Mouse (Mus musculus) forebrain, embryonic 10.5 days (tissue): ENCODE data around the gene Cdh7. TPM values are rescaled to one million over a fixed set of nuclear protein-coding genes. Genes with fewer than 3 reads are reported as not detected.
A peak's percentile ranks its signal among the peaks of the same experiment; 100 is the strongest.

Experiments used
- DNase-seq: peaks from one replicate; pipeline ENCODE4 v3.0.0-alpha.2; 2017; ENCODE audit warnings: low spot score; ENCODE audit errors: extremely low spot score
- H3K27ac ChIP-seq: fragments of 300-500 bp; sonication (generic); 2 replicates; pipeline ENCODE4 v1.5.1; 2016; ENCODE audit warnings: mild to moderate bottlenecking
- H3K27me3 ChIP-seq: fragments of 300-500 bp; sonication (generic); 2 replicates; pipeline ENCODE4 v1.6.1; 2016; ENCODE audit warnings: mild to moderate bottlenecking; ENCODE audit not compliant: poor library complexity, severe bottlenecking
- H3K36me3 ChIP-seq: fragments of 300-500 bp; sonication (generic); replicated peaks from 2 replicates; pipeline ENCODE4 v1.6.1; 2016; ENCODE audit warnings: mild to moderate bottlenecking, moderate library complexity
- H3K4me1 ChIP-seq: fragments of 300-500 bp; sonication (generic); 2 replicates; pipeline ENCODE4 v1.6.1; 2016
- H3K4me3 ChIP-seq: fragments of 300-500 bp; sonication (generic); 2 replicates; pipeline ENCODE4 v1.5.1; 2016; ENCODE audit warnings: mild to moderate bottlenecking, moderate library complexity
- H3K9me3 ChIP-seq: fragments of 300-500 bp; sonication (generic); 2 replicates; pipeline ENCODE4 v1.6.1; 2016; ENCODE audit warnings: mild to moderate bottlenecking, moderate library complexity
- WGBS: fragments of 180-500 bp; shearing (Covaris S2); methylation state at CpG from one replicate; pipeline ENCODE4 v1.1.7; 2016; 5-methylcytosine and 5-hydroxymethylcytosine counted together
- polyA plus RNA-seq: library from polyadenylated mRNA; unstranded; fragments of >200 nt; fragmentation: Nextera tagmentation; extraction: Ambion mirVana; gene quantifications from 2 replicates; pipeline ENCODE4 v1.2.1, GENCODE M21; 2016

Cdh7 gene
- 3.3 and 6.4 TPM in 2 replicates for polyA plus RNA-seq

GRCm38 (mm10) chr1:109982064-109982808 is at the start of gene Cdh7:
Gene Cdh7 (plus strand): TSS chr1:109982431.
- H3K27ac ChIP-seq = peak within 1 kb of the TSS; percentile 86
- peaks cover 11% of the 10 kb centered on the region for H3K27me3 ChIP-seq
- H3K4me1 ChIP-seq = peaks cover 37% of the 10 kb centered on the region
- H3K9me3 ChIP-seq = no peaks in the 10 kb centered on the region
- under 1% methylated on average over 35 of the region's 35 CpGs for WGBS
- DNase-seq = peak; percentile 70
- H3K36me3 ChIP-seq = no peaks in the 10 kb centered on the region
- H3K4me3 ChIP-seq = peak within 1 kb of the TSS; percentile 70

DNA sequence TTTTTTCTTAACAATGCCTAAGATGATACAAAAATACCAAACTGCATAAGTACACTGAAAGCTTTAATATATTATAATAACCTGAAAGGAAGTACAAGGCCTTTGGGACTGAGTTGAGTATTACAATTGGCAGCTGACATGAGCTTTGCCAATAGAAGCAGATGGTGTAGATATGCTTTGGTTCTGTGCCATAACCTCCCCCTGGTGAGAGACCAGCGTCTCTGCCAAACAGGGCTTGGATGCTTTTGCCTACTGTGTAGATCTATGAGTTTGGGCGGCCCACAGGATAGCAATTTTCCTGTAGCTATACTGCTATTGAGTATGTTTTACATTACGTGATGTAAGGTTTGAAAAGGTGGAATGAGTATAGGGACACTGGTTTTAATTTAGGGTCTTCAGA is 49.6 kb upstream of the Cdh7 start:
- Histone ChIP-seq H3K4me3 (no peak overlapping the region), H3K36me3 (no peaks in the 10 kb centered on the region), H3K9me3 (no peaks in the 10 kb centered on the region), H3K4me1 (no peaks in the 10 kb centered on the region), H3K27ac (no peak overlapping the region), H3K27me3 (no peaks in the 10 kb centered on the region)
- DNase-seq = no peak
- WGBS = 81% methylated on average over 3 of the region's 3 CpGs

- Histone ChIP-seq H3K9me3 (no peaks in the 10 kb centered on the region), H3K4me1 (no peaks in the 10 kb centered on the region), H3K36me3 (no peaks in the 10 kb centered on the region), H3K4me3 (no peak overlapping the region), H3K27me3 (no peaks in the 10 kb centered on the region), H3K27ac (no peak overlapping the region)
- 83% methylated on average over 2 of the region's 2 CpGs for WGBS
- DNase-seq = no peak
These were observed 33.7 kb upstream of the Cdh7 start for GRCm38 (mm10) chr1:109948571-109948970.

- Histone ChIP-seq H3K27me3 (no peaks in the 10 kb centered on the region), H3K9me3 (no peaks in the 10 kb centered on the region), H3K27ac (peak overlapping the region; percentile 56; the same call in 1 of the 2 replicates), H3K36me3 (no peaks in the 10 kb centered on the region), H3K4me3 (no peak overlapping the region), H3K4me1 (peaks cover 16% of the 10 kb centered on the region)
- DNase-seq = peak; percentile 17
- 48% methylated on average over 5 of the region's 5 CpGs for WGBS
These were observed 10.4 kb upstream of the Cdh7 start for GRCm38 (mm10) chr1:109971721-109972425.

DNA sequence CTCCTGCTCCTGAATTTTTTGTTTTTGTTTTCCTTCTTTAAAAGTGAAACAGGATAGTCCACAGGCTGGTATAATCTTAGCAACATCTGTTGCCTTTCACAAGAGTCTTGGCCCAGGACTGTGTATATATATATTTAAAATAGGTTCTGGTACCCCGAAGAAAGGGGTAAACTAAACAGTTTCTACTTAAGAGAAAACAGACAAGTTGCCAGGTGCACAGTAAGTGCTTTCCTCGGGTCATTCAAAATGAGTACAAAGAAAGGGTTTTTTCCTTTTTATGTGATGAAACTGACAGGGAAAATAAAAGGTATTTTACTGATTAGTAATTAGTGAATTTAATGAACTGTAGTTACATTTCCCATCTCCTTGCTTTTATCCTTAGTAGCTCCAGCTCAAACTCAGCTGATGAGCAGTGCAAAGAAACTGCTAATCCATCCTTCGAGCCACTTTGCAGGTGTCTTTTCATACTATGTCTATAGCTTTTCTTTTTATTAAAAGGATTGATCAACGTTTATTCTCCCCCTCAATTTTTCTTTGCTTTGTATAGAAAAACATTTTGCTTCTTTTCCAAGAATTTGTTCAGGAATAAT is 9.7 kb upstream of the Cdh7 start:
- H3K27me3 ChIP-seq = no peaks in the 10 kb centered on the region
- no peak overlapping the region for H3K4me3 ChIP-seq
- H3K27ac ChIP-seq = peak overlapping the region; percentile 56; the same call in 1 of the 2 replicates
- no peaks in the 10 kb centered on the region for H3K36me3 ChIP-seq
- DNase-seq = no peak
- peaks cover 16% of the 10 kb centered on the region for H3K4me1 ChIP-seq
- H3K9me3 ChIP-seq = no peaks in the 10 kb centered on the region
- 38% methylated on average over 4 of the region's 4 CpGs for WGBS

- WGBS = 1% methylated on average over 38 of the region's 38 CpGs
- Histone ChIP-seq H3K27ac (peak overlapping the region; percentile 86), H3K9me3 (no peaks in the 10 kb centered on the region), H3K4me1 (peaks cover 37% of the 10 kb centered on the region), H3K36me3 (no peaks in the 10 kb centered on the region), H3K4me3 (peak overlapping the region; percentile 70), H3K27me3 (peaks cover 11% of the 10 kb centered on the region)
- no peak for DNase-seq
These were observed 742 bp downstream of the Cdh7 start for GRCm38 (mm10) chr1:109982809-109983536.

- H3K4me1 ChIP-seq = peaks cover 37% of the 10 kb centered on the region
- peak overlapping the region; percentile 86 for H3K27ac ChIP-seq
- peak; percentile 24 for DNase-seq
- H3K36me3 ChIP-seq = no peaks in the 10 kb centered on the region
- H3K27me3 ChIP-seq = peaks cover 11% of the 10 kb centered on the region
- H3K9me3 ChIP-seq = no peaks in the 10 kb centered on the region
- WGBS = 8% methylated on average over 6 of the region's 6 CpGs
- H3K4me3 ChIP-seq = peak overlapping the region; percentile 70
These were observed 1.3 kb downstream of the Cdh7 start for GRCm38 (mm10) chr1:109983537-109983912.

DNA sequence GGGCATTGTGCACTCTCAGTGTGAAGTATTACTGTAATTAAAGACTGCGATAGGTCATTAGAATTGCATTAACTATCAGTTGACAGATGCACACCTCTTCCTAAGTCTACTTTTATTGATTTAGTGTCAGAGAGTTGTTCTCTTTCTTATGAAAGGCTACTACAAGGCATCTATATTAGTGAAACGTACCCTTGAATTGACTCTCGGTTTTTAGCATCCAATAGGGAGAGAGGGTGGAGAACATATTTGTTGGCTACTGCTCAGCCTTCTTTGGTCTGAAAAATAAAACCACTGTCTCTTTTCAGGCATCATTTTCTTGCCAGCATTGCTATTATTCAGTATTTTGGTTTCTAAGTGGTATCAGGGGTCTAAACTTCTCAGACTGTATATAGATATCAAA is 2.5 kb downstream of the Cdh7 start:
- DNase-seq = no peak
- 45% methylated on average over 3 of the region's 3 CpGs for WGBS
- peak overlapping the region; percentile 70 for H3K4me3 ChIP-seq
- H3K4me1 ChIP-seq = peaks cover 37% of the 10 kb centered on the region
- H3K9me3 ChIP-seq = no peaks in the 10 kb centered on the region
- peaks cover 11% of the 10 kb centered on the region for H3K27me3 ChIP-seq
- no peak overlapping the region for H3K27ac ChIP-seq
- no peaks in the 10 kb centered on the region for H3K36me3 ChIP-seq

- H3K4me1 ChIP-seq = peaks cover 37% of the 10 kb centered on the region
- DNase-seq = peak; percentile 64
- no peaks in the 10 kb centered on the region for H3K9me3 ChIP-seq
- H3K27me3 ChIP-seq = peaks cover 11% of the 10 kb centered on the region
- H3K36me3 ChIP-seq = no peaks in the 10 kb centered on the region
- WGBS = 5% methylated on average over 1 of the region's 1 CpGs
- H3K27ac ChIP-seq = no peak overlapping the region
- H3K4me3 ChIP-seq = no peak overlapping the region
These were observed 3.2 kb downstream of the Cdh7 start for GRCm38 (mm10) chr1:109985468-109985867.

DNA sequence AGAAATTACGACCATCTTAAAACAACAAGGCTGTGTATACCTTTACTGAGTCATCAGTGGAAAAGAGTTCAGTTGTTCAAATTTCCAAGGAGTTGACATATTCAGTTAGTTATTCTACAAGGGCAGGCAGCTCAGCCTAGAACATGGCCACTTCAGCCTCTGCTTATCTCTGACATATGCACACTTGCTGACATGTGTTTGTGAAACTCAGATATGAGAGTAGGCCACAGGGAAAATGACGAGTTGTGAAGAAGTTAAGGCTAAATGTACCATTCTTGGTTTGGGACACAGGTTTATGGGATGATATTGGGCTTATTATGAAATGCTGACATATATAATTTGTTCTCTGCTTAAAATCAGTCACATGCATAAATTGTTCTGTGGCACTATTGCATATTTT is 7.3 kb downstream of the Cdh7 start:
- no peak for DNase-seq
- H3K4me1 ChIP-seq = peaks cover 3% of the 10 kb centered on the region
- H3K27ac ChIP-seq = no peak overlapping the region
- H3K36me3 ChIP-seq = no peaks in the 10 kb centered on the region
- H3K27me3 ChIP-seq = no peaks in the 10 kb centered on the region
- no peak overlapping the region for H3K4me3 ChIP-seq
- 83% methylated on average over 2 of the region's 2 CpGs for WGBS
- no peaks in the 10 kb centered on the region for H3K9me3 ChIP-seq

GRCm38 (mm10) chr1:109993906-109994305 is 11.7 kb downstream of the Cdh7 start:
- Histone ChIP-seq H3K4me3 (no peak overlapping the region), H3K36me3 (no peaks in the 10 kb centered on the region), H3K9me3 (no peaks in the 10 kb centered on the region), H3K27ac (no peak overlapping the region), H3K4me1 (no peaks in the 10 kb centered on the region), H3K27me3 (no peaks in the 10 kb centered on the region)
- 88% methylated on average over 5 of the region's 5 CpGs for WGBS
- DNase-seq = no peak

GRCm38 (mm10) chr1:110004451-110004850 is 22.2 kb downstream of the Cdh7 start:
- Histone ChIP-seq H3K4me3 (no peak overlapping the region), H3K27me3 (no peaks in the 10 kb centered on the region), H3K4me1 (no peaks in the 10 kb centered on the region), H3K36me3 (no peaks in the 10 kb centered on the region), H3K9me3 (no peaks in the 10 kb centered on the region), H3K27ac (no peak overlapping the region)
- DNase-seq = no peak
